Mouse (Mus musculus): ENCODE measurements at regions not wholly inside any gene's neighbourhood (a gene's known extent, or its start where the extent isn't known, plus 50 kb on each side); places are given as distances from the start of the nearest gene placed in this dataset.

- TF ChIP-seq TCF12 (IDR thresholded peaks at IDR 0.05; ENCODE audit: low read depth, low read length): no peak
- no peak for TF ChIP-seq CTCF (conservative IDR thresholded peaks at IDR 0.05 in 1 of 2, IDR thresholded peaks at IDR 0.05 in 1 of 2; ENCODE audit: low read depth in 2 of 2, low read length in 2 of 2)
- TF ChIP-seq CHD2 (IDR thresholded peaks at IDR 0.05; ENCODE audit: low read length): no peak
- no peak for TF ChIP-seq USF1 (IDR thresholded peaks at IDR 0.05; ENCODE audit: low read depth, low read length)
- TF ChIP-seq POLR2A (IDR thresholded peaks at IDR 0.05; ENCODE audit: low read depth, low read length): no peak
- no peak for TF ChIP-seq ETS1 (conservative IDR thresholded peaks at IDR 0.05; ENCODE audit: low read depth, low read length)
- no peak for TF ChIP-seq NRF1 (IDR thresholded peaks at IDR 0.05; ENCODE audit: low read depth, low read length)
- TF ChIP-seq EP300 (IDR thresholded peaks at IDR 0.05; ENCODE audit: low read length): no peak
- TF ChIP-seq TBP (conservative IDR thresholded peaks at IDR 0.05; ENCODE audit: low read depth, low read length): no peak
- no peak for TF ChIP-seq MAZ (IDR thresholded peaks at IDR 0.05; ENCODE audit: low read depth, low read length)
Observed at GRCm38 (mm10) chr9:50395543-50395942, 50.8 kb upstream of the Rpl10-ps3 start.
